Mouse (Mus musculus) thymus, adult 2 months (tissue): ENCODE data around the gene Fgd4.
"Not testable (repeated sequence)": the region's sequence is repeated elsewhere in the genome, so short reads cannot be mapped to it uniquely, and the experiment has no call there.

Experiments used
- CTCF ChIP-seq: fragments of 200-500 bp; IDR thresholded peaks from 2 replicates; pipeline ENCODE4 v1.5.1; 2012; ENCODE audit warnings: mild to moderate bottlenecking, control low read depth, low read length, moderate library complexity, borderline replicate concordance; ENCODE audit not compliant: control insufficient read depth, poor library complexity, insufficient read depth; ENCODE audit errors: extremely low read depth
- POLR2A ChIP-seq: fragments of 200-500 bp; IDR thresholded peaks from 2 replicates; pipeline ENCODE4 v1.6.1; 2012; ENCODE audit warnings: mild to moderate bottlenecking, low read length, control low read depth, moderate library complexity; ENCODE audit not compliant: control insufficient read depth, poor library complexity, insufficient read depth; ENCODE audit errors: extremely low read depth

- not testable (repeated sequence) for TF ChIP-seq POLR2A, CTCF
These were observed 61.0 kb downstream of the Fgd4 start for GRCm38 (mm10) chr16:16539396-16539795.
